Mouse (Mus musculus) activated CD4-positive, CD25-positive, alpha-beta regulatory T cell, adult 9 weeks (primary cell): Measurements from ENCODE around the gene Hsd11b1. TPM values are rescaled to one million over a fixed set of nuclear protein-coding genes. Genes with fewer than 3 reads are reported as not detected.

ENCODE experiments used
- polyA plus RNA-seq: library from polyadenylated mRNA; unstranded; fragments of 100-300 nt; shearing (Covaris generic); gene quantifications from one replicate; pipeline ENCODE4 v1.2.1, GENCODE M21; 2017

The Hsd11b1 gene
- polyA plus RNA-seq = 154 TPM

DNA sequence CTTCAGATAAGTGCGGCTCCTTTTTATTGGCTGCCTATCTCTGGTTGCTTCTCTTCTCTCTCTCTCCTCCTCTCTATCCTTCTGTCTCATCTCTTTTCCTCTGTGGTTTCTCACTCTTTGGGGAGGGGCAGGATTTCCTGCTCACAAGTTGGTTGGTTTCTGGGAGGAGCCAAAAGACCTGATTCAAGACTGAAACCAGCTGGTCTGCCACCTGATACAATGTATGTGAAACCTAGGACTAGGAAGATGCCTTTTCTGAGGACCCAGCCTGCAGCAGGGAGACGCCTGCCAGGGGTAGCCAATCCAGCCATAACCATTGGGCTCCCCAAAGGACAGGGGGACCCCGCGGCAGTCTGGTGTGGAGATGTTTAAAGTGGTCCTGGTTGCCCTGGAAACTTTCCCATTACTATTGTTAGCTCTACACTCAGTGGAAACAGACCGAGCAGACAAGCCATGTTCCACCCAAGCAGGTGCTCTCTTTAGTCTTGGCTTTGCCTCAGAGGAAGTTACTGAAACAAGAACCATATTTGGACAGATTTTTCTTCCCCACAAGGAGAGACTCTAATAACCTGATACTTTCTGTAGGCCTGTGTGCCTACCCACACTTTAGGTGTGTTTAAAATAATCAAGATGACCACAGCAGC, at the start of gene Hsd11b1:
Hsd11b1 (minus strand) TSS at position 121 of the 644 bp plus-strand sequence.

DNA sequence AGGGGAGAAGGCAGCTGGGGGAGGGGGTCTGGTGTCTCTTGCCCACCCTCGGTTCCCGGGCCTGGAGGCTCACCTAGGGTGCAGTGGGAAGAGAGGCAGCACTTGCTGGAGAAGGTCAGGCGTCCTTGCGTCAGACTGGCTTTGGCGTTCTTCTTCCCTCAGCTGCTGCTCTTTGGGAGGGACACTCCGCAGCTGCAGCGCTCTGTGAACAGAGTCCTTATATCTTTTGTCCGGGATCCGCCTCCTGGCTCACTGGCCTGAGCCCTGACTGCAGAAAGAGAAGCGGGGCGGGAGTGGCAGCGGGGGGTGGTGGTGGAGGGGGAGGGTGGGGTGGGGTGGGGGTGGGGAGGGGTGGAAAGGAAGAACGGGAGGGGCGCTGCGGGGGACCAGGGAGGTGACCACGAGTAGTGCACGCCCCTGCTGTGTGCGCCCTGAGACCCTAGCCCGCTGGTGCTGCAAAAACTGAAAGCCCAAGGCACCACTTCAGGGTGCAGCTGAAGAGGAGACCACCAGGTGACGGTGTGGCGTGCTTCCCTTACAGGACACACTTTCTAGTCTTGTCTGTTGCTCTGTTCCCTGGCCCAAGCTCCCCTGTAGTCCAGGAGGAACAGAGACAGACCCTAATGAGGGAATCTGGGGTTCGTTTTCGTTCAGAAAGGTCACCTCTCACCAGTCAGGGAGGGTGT, 9.2 kb upstream of the Hsd11b1 start, which contains the start of gene G0s2:
G0s2 (minus strand) TSS at position 302 of the 686 bp plus-strand sequence.

DNA sequence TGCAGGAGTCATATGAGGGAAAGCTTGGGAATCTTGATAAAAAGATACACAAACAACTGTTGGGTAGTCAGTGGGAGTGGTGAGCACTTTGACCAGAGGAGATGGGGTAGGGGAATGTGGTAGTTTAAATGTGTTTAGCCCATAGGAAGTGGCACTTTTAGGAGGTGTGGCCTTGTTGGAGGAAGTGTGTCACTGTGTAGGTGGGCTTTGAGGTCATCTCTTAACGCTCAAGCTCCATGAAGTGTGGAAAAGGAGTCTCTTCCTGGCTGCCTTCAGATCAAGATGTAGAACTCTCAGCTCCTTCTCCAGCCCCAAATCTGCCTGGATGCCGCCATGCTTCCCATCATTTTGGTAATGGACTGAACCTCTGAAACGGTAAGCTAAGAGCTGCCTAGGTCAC, 56.4 kb downstream of the Hsd11b1 start, which contains the start of gene Lamb3:
Lamb3 (plus strand) TSS at position 197 of the 400 bp plus-strand sequence.

DNA sequence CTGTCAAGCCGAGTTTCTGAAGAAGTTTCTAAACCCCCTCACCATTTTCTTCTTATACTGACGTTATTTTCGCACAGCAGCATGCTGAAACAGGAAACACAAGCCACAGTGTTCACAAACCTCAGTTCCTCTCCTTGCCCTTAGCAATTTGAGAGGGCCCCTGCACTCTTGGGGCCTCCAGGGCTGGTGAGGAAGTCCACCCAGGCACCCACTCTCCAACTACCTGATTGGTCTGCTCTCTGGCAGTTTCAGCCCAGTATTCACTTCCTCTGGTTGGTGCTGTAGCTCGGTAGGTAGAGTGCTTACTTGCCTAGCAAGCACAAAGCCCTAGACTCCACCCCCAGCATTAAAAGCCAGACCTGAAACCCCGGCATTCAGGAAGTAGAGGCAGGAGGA, 62.5 kb downstream of the Hsd11b1 start, which contains the start of gene Traf3ip3:
Traf3ip3 (minus strand) TSS at position 321 of the 396 bp plus-strand sequence.

Other genes with a start within 250 kb of the Hsd11b1 start
- 0.22 TPM for gene Syt14, start 228.3 kb downstream of the Hsd11b1 start, polyA plus RNA-seq
- gene Diexf, start 133.8 kb downstream of the Hsd11b1 start, polyA plus RNA-seq = 6.1 TPM
- 18.7 TPM for gene Irf6, start 111.0 kb downstream of the Hsd11b1 start, polyA plus RNA-seq
- gene A130010J15Rik, start 96.0 kb downstream of the Hsd11b1 start, polyA plus RNA-seq = 7.9 TPM
- 654 TPM for gene Traf3ip3, start 62.4 kb downstream of the Hsd11b1 start, polyA plus RNA-seq
- gene Lamb3, start 56.4 kb downstream of the Hsd11b1 start, polyA plus RNA-seq = 26.5 TPM
- gene G0s2, start 9.1 kb upstream of the Hsd11b1 start, polyA plus RNA-seq = 1.8 TPM
- not detected for gene Camk1g, start 106.2 kb upstream of the Hsd11b1 start, polyA plus RNA-seq